Mouse (Mus musculus) bone marrow macrophage, adult 2 months (primary cell): Measurements from ENCODE around the gene Cct8l1.

Experiments used
- CTCF ChIP-seq: IDR thresholded peaks from 2 replicates; pipeline ENCODE4 v1.5.1; 2012; ENCODE audit warnings: low read depth, mild to moderate bottlenecking, low read length, moderate library complexity
- POLR2A ChIP-seq: IDR thresholded peaks from 2 replicates; pipeline ENCODE4 v1.6.1; 2012; ENCODE audit warnings: mild to moderate bottlenecking, low read depth, low read length, borderline replicate concordance

- TF ChIP-seq POLR2A (no peak), CTCF (no peak)
Measured at GRCm38 (mm10) chr5:25521461-25521860, 5.6 kb downstream of the Cct8l1 start.
